Mouse (Mus musculus) colon, adult 2 months (tissue): Measurements from ENCODE around the gene C2. TPM values are rescaled to one million over a fixed set of nuclear protein-coding genes. Genes with fewer than 3 reads are reported as not detected.

Experiments used
- polyA plus RNA-seq: library from polyadenylated mRNA; depleted of rRNA; stranded (reverse); fragments of >200 nt; gene quantifications from 2 replicates; pipeline ENCODE4 v1.2.3, GENCODE M21; 2012; rRNA removed

C2 gene
- 4.2 and 4.7 TPM in 2 replicates for polyA plus RNA-seq

DNA sequence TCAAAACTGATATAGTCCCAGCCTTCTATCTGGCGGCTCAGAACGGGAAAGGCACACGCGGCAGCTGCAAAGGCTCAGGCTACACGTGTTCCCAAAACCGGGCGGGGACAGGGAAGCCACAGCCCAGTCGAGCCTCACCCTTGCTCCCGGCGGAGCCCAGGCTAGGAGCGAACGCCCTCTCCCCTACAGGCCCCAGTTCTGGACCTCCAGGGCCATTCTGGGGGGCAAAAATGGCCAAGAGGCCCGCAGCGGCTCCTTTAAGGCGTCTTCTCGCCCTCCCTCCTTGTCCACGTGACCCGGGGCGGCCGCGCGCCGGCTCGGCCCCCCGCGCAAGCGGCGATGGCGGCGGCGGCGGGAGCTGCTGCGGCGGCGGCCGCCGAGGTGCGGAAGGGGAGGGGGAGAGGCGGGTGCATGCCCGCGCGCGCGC, at the start of gene C2, which contains the start of gene Ehmt2:
Gene C2, minus strand, starts transcription at position 106 of the 427 bp plus-strand sequence.
Gene Ehmt2, plus strand, starts transcription at position 310 of the 427 bp plus-strand sequence.

GRCm38 (mm10) chr17:34931061-34931734, 33.1 kb upstream of the C2 start, which contains the start of gene Neu1:
Gene Neu1 (plus strand): TSS chr17:34931253.

DNA sequence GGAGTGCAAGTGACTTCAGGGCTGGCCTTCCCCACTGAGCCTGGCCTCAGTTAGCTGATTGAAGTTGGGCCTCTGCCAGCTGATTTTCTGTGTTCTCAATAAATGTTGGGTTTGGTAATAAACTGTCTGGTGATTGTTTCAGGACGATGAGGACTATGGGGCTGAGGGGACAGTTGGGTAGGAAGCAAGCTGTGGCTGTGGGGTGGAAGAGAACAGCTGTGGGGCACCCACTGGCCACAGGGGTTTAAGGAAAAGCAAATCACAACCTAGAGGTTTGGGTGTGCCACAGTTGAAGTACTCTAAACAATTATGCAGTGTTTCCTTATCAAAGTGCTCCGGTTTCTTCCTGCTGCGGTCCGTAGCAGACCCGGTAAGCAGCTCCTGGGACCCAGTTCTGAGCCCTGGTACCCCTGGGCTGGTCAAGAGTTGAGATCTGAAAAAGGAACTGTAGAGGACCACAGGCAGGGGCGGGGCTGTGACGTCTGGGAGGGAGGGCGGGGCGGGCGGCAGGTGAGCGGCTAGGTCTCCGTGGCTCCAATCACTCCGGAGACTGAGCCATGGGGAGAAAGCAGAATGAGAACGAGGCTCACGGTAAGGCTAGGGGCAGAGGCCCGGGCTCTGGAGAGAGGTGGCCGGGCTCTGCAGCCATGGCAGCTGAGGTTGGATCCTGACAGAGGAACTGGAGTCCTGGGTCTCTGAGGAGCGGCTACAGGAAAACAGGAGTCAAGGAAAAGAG, 16.0 kb upstream of the C2 start, which contains the start of gene Slc44a4:
Gene Slc44a4, plus strand, starts transcription at position 537 of the 736 bp plus-strand sequence.

DNA sequence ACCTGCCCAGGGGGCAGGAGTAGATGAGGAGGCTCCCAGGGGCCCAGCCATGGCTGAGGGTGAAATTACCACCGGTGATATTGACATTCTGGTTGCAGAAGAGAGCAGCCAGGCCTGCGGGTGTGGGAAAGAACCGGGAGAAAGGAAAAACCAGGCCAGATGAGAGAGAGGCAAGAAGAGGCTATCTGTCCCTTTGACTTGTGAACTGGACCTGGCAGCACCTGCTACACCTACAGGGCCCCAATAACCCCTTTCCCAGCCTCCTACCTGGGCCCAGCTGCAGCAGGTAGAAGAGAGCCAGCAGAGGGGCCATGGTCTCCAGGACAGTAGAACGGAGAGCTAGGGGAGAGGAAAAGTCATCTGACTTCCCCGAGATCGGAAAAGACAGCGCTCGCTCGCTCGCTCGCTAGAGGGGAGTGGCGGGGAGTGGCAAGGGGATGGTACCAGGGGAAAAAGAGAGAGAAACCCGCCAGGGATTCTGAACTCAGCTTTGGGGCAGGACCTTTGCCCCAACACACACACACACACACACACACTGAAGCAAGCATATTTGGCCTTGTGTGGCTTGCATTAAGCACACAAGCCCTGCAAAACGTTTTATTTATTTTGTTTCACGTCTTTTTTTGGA, 16.3 kb downstream of the C2 start, which contains the start of gene Gm20547:
Gene Gm20547, minus strand, starts transcription at position 360 of the 628 bp plus-strand sequence.

DNA sequence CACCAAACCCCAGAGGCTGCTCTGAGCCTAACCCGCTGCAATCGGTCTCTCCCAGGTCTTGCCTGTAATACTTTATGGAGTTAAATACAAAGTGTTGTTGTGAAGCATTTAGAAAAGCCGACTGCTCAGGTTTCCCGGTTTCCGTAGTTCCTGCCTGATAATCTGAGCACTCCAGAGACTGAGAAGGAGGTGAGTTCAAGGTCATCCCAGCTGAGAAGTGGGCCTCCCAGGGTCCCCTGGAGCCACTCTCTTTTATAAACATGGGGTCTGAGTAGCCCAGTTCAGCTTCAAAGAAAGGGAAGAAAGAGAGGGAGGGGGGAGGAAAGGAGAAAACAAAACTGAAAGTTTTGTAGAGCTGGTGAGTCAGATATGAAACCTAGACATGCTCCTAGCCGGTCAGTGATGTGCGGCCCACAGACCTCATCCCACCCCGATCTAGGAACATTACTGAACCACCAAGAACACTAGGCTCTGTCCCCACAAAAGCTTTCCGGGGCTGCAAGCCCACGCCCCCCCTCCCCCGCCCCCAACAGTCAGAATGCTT, 18.7 kb downstream of the C2 start, which contains the start of gene Zbtb12:
Gene Zbtb12, plus strand, starts transcription at position 148 of the 544 bp plus-strand sequence.

GRCm38 (mm10) chr17:34862416-34863081, 35.5 kb downstream of the C2 start, which contains the start of gene Cfb:
Gene Cfb (minus strand): TSS chr17:34862518.

GRCm38 (mm10) chr17:34849722-34850516, 48.1 kb downstream of the C2 start, which contains the start of the genes Skiv2l and Nelfe:
Gene Skiv2l (minus strand): TSS chr17:34850210.
Gene Nelfe (plus strand): TSS chr17:34850391.

DNA sequence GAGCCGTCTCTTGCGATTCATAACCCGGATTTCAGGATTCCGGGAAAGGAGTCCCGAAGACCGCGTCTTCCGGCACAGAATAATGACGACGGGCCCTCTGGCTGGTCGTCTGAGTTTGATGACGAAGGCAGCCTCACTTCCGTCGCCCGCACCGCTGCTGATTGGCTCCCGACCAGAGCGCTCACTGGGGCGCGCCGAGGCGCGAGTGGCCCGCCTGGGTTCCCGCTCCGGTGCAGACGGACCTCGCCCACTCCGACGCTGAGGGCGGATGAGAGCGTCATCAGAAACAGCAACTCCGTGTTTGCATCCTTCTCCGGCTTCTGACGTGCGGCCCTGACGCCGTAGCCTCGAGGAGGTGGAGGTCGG, 61.2 kb downstream of the C2 start, which contains the start of the genes Stk19 and Dxo:
Gene Stk19, minus strand, starts transcription at position 90 of the 366 bp plus-strand sequence.
Gene Dxo, plus strand, starts transcription at position 164 of the 366 bp plus-strand sequence.

Other genes with a start within 250 kb of the C2 start
- 56.6 TPM in 2 replicates for gene Tnxb, start 227.7 kb downstream of the C2 start, polyA plus RNA-seq
- gene C4b, start 154.4 kb downstream of the C2 start, polyA plus RNA-seq, result 24.3 and 25.4 TPM in 2 replicates
- gene Cyp21a1, start 93.7 kb downstream of the C2 start, polyA plus RNA-seq, result not detected in 2 replicates
- 50.0 and 62.6 TPM in 2 replicates for gene Stk19, start 61.3 kb downstream of the C2 start, polyA plus RNA-seq
- gene Dxo, start 61.2 kb downstream of the C2 start, polyA plus RNA-seq, result 65.2 and 67.7 TPM in 2 replicates
- gene Skiv2l, start 48.1 kb downstream of the C2 start, polyA plus RNA-seq, result 94.8 and 130 TPM in 2 replicates
- gene Nelfe, start 47.9 kb downstream of the C2 start, polyA plus RNA-seq, result 22.3 and 23.8 TPM in 2 replicates
- gene Cfb, start 35.7 kb downstream of the C2 start, polyA plus RNA-seq, result 28.6 and 30.9 TPM in 2 replicates
- gene Zbtb12, start 18.8 kb downstream of the C2 start, polyA plus RNA-seq, result 7.3 and 7.9 TPM in 2 replicates
- not detected in 2 replicates for gene Gm20547, start 16.2 kb downstream of the C2 start, polyA plus RNA-seq
- gene Ehmt2, start 204 bp upstream of the C2 start, polyA plus RNA-seq, result 317 and 331 TPM in 2 replicates
- gene Slc44a4, start 16.2 kb upstream of the C2 start, polyA plus RNA-seq, result 338 and 452 TPM in 2 replicates
- gene Neu1, start 33.0 kb upstream of the C2 start, polyA plus RNA-seq, result 197 and 259 TPM in 2 replicates
- 77.4 and 78.5 TPM in 2 replicates for gene Hspa1b, start 61.0 kb upstream of the C2 start, polyA plus RNA-seq
- gene Gm20481, start 71.6 kb upstream of the C2 start, polyA plus RNA-seq, result not detected in 2 replicates
- gene Hspa1a, start 73.9 kb upstream of the C2 start, polyA plus RNA-seq, result 40.8 and 41.4 TPM in 2 replicates
- gene Hspa1l, start 74.4 kb upstream of the C2 start, polyA plus RNA-seq, result 0.30 and 0.82 TPM in 2 replicates
- gene Lsm2, start 83.6 kb upstream of the C2 start, polyA plus RNA-seq, result 57.6 and 64.6 TPM in 2 replicates
- 196 and 213 TPM in 2 replicates for gene Vars, start 102.7 kb upstream of the C2 start, polyA plus RNA-seq
- 0.73 and 0.83 TPM in 2 replicates for gene Vwa7, start 118.3 kb upstream of the C2 start, polyA plus RNA-seq
- 1.0 and 2.3 TPM in 2 replicates for gene Sapcd1, start 129.8 kb upstream of the C2 start, polyA plus RNA-seq
- 4.0 and 6.0 TPM in 2 replicates for gene Msh5, start 148.5 kb upstream of the C2 start, polyA plus RNA-seq
- gene Clic1, start 151.7 kb upstream of the C2 start, polyA plus RNA-seq, result 209 and 215 TPM in 2 replicates
- gene Ddah2, start 160.8 kb upstream of the C2 start, polyA plus RNA-seq, result 32.5 and 33.0 TPM in 2 replicates
- 5.6 and 10.4 TPM in 2 replicates for gene Ly6g6c, start 167.1 kb upstream of the C2 start, polyA plus RNA-seq
- gene Mpig6b, start 167.9 kb upstream of the C2 start, polyA plus RNA-seq, result 0.82 and 1.0 TPM in 2 replicates
- 77.8 and 86.1 TPM in 2 replicates for gene Ly6g6e, start 178.6 kb upstream of the C2 start, polyA plus RNA-seq
- gene Ly6g6d, start 179.8 kb upstream of the C2 start, polyA plus RNA-seq, result 19.4 and 23.3 TPM in 2 replicates
- 2.1 and 2.8 TPM in 2 replicates for gene Ly6g6f, start 187.3 kb upstream of the C2 start, polyA plus RNA-seq
- gene Abhd16a, start 191.0 kb upstream of the C2 start, polyA plus RNA-seq, result 238 and 254 TPM in 2 replicates
- gene Ly6g5c, start 210.0 kb upstream of the C2 start, polyA plus RNA-seq, result not detected in 2 replicates
- 0.72 and 0.86 TPM in 2 replicates for gene Ly6g5b, start 217.2 kb upstream of the C2 start, polyA plus RNA-seq
- 23.3 and 25.0 TPM in 2 replicates for gene Gpank1, start 223.2 kb upstream of the C2 start, polyA plus RNA-seq
- 262 and 295 TPM in 2 replicates for gene Csnk2b, start 223.8 kb upstream of the C2 start, polyA plus RNA-seq
- gene D17H6S53E, start 228.1 kb upstream of the C2 start, polyA plus RNA-seq, result 16.7 and 18.2 TPM in 2 replicates
- gene Apom, start 233.8 kb upstream of the C2 start, polyA plus RNA-seq, result 0.12 and 0.19 TPM in 2 replicates
- gene Bag6, start 236.9 kb upstream of the C2 start, polyA plus RNA-seq, result 221 and 228 TPM in 2 replicates